Mouse (Mus musculus): ENCODE measurements at regions not wholly inside any gene's neighbourhood (a gene's known extent, or its start where the extent isn't known, plus 50 kb on each side); places are given as distances from the start of the nearest gene placed in this dataset.

GRCm38 (mm10) chr2:159866981-159867380, 467.0 kb downstream of the Gm826 start:
- no peak for DNase-seq
- intact Hi-C loops (cut with DNase I) = no loop called here
- no peak overlapping the region for H3K4me3 ChIP-seq
- no peak for TF ChIP-seq CTCF (IDR thresholded peaks at IDR 0.05)
- TF ChIP-seq POLR2A (IDR thresholded peaks at IDR 0.05; ENCODE audit: insufficient read depth, low read depth, low read length) = no peak
- TF ChIP-seq EP300 (IDR thresholded peaks at IDR 0.05; ENCODE audit: insufficient read depth, low read depth, low read length) = no peak
- no peak overlapping the region for H3K27ac ChIP-seq
- H3K36me3 ChIP-seq (ENCODE audit: control insufficient read depth, insufficient read depth, low read length) = no peaks in the 10 kb centered on the region
- H3K79me2 ChIP-seq (replicated peaks; ENCODE audit: control insufficient read depth, insufficient read depth, low read length) = no peaks in the 10 kb centered on the region
- H3K27me3 ChIP-seq (ENCODE audit: control insufficient read depth, insufficient read depth, low read length) = no peaks in the 10 kb centered on the region
- no peak overlapping the region for H3K9ac ChIP-seq (ENCODE audit: low read depth, low read length)
- 54% methylated on average over 2 of the region's 2 CpGs for WGBS
- H3K4me1 ChIP-seq (ENCODE audit: control insufficient read depth, insufficient read depth, low read length) = no peaks in the 10 kb centered on the region

DNA sequence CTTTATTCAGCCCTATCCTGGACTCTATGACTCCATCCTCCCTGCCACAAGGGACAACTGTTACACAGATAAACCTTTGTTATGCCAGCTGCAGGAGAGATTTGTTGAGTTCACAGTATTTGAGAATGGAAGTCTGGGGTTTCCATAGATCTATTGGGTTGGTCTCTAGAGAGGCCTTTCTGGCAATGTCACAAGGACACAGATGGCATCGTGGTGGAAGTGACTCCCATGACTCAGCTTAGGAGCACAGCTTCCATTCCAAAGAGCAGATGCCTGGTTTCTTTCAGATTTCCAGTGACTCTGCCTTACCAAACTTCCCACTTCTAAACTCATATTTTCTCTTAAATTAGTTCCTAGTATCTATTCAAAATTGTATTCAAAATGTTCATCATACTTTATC, 467.6 kb downstream of the Gm826 start:
- Histone ChIP-seq H3K27me3 (ENCODE audit: control insufficient read depth, insufficient read depth, low read length) (no peaks in the 10 kb centered on the region), H3K27ac (no peak overlapping the region), H3K9ac (ENCODE audit: low read depth, low read length) (no peak overlapping the region), H3K79me2 (replicated peaks; ENCODE audit: control insufficient read depth, insufficient read depth, low read length) (no peaks in the 10 kb centered on the region), H3K36me3 (ENCODE audit: control insufficient read depth, insufficient read depth, low read length) (no peaks in the 10 kb centered on the region), H3K4me1 (ENCODE audit: control insufficient read depth, insufficient read depth, low read length) (no peaks in the 10 kb centered on the region), H3K4me3 (no peak overlapping the region)
- no peak for DNase-seq
- 42% methylated on average over 1 of the region's 1 CpGs for WGBS
- TF ChIP-seq POLR2A (IDR thresholded peaks at IDR 0.05; ENCODE audit: insufficient read depth, low read depth, low read length) (no peak), EP300 (IDR thresholded peaks at IDR 0.05; ENCODE audit: insufficient read depth, low read depth, low read length) (no peak), CTCF (IDR thresholded peaks at IDR 0.05) (no peak)
- intact Hi-C loops (cut with DNase I) = no loop called here

DNA sequence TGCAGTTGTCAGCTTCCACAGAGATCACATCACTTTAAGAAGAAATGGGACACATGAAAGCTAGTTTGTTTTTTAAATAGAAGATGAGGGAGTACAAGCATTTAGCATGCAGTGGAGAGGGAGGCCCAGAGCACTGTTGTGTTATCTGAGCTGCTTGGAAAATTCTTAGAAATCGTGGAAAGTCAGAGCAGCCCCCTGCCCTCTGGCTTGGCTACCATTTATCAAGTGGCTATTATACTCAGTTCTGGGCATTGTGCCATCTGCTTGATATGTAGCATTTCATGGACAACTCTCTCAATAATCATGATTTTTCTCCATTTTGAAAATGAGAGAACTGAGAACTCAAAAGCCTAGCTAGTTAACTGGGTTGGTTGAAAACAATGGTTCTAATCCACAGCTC, 470.8 kb downstream of the Gm826 start:
- Histone ChIP-seq H3K27ac (no peak overlapping the region), H3K79me2 (replicated peaks; ENCODE audit: control insufficient read depth, insufficient read depth, low read length) (no peaks in the 10 kb centered on the region), H3K27me3 (ENCODE audit: control insufficient read depth, insufficient read depth, low read length) (no peaks in the 10 kb centered on the region), H3K4me3 (no peak overlapping the region), H3K36me3 (ENCODE audit: control insufficient read depth, insufficient read depth, low read length) (no peaks in the 10 kb centered on the region), H3K4me1 (ENCODE audit: control insufficient read depth, insufficient read depth, low read length) (no peaks in the 10 kb centered on the region), H3K9ac (ENCODE audit: low read depth, low read length) (no peak overlapping the region)
- WGBS = 15% methylated on average over 1 of the region's 1 CpGs
- intact Hi-C loops (cut with DNase I) = no loop called here
- no peak for DNase-seq
- TF ChIP-seq EP300 (IDR thresholded peaks at IDR 0.05; ENCODE audit: insufficient read depth, low read depth, low read length) = no peak
- no peak for TF ChIP-seq CTCF (IDR thresholded peaks at IDR 0.05)
- no peak for TF ChIP-seq POLR2A (IDR thresholded peaks at IDR 0.05; ENCODE audit: insufficient read depth, low read depth, low read length)

DNA sequence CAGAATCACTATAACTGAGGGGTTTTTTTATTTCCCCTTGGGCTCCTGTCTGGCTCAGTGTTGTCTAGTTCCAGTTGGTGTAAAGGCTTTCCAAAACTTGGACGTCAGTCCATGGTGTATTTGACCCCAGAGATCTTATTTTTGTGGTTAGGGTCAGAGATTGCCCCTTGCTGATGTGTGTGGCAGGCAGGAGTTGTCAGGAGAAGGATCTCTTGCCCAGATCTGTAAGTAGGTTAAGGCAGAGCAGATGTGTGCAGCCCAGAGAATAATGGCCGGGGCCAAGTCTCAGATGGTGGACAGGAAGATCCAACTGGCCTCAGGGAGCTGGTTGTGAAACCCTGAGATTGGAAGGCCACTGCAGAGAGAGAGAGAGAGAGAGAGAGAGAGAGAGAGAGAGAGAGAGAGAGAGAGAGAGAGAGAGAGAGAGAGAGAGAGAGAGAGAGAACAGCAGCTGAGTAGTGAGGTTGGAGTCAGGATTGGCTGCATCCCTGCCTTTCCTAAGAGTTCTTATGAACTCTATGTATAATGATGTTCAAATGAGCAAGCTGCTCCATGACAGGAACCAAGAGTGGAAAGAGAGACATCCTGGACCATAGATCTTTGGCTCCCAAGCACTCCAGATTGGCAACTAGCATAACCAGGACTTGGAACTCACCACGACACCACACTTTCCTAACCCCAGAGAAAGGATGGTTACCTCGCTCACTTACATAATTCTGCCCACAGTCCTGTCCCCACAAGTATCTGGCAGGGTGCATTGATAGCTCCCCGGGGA, 479.9 kb downstream of the Gm826 start:
- intact Hi-C loops (cut with DNase I) = no loop called here
- no peak overlapping the region for H3K9ac ChIP-seq (ENCODE audit: low read depth, low read length)
- H3K4me1 ChIP-seq (ENCODE audit: control insufficient read depth, insufficient read depth, low read length) = no peaks in the 10 kb centered on the region; the same call in none of the 2 replicates
- 64% methylated on average over 5 of the region's 5 CpGs for WGBS
- no peak overlapping the region for H3K4me3 ChIP-seq
- no peak for TF ChIP-seq CTCF (IDR thresholded peaks at IDR 0.05)
- TF ChIP-seq EP300 (IDR thresholded peaks at IDR 0.05; ENCODE audit: insufficient read depth, low read depth, low read length) = no peak
- TF ChIP-seq POLR2A (IDR thresholded peaks at IDR 0.05; ENCODE audit: insufficient read depth, low read depth, low read length) = no peak
- DNase-seq = peak; percentile 52 to 71
- no peaks in the 10 kb centered on the region for H3K79me2 ChIP-seq (replicated peaks; ENCODE audit: control insufficient read depth, insufficient read depth, low read length)
- no peaks in the 10 kb centered on the region for H3K27me3 ChIP-seq (ENCODE audit: control insufficient read depth, insufficient read depth, low read length)
- H3K27ac ChIP-seq = no peak overlapping the region
- no peaks in the 10 kb centered on the region for H3K36me3 ChIP-seq (ENCODE audit: control insufficient read depth, insufficient read depth, low read length)

GRCm38 (mm10) chr2:159852959-159853358, 481.0 kb downstream of the Gm826 start:
- no peaks in the 10 kb centered on the region; the same call in none of the 2 replicates for H3K4me1 ChIP-seq (ENCODE audit: control insufficient read depth, insufficient read depth, low read length)
- DNase-seq = peak; percentile 7 to 20
- no peak overlapping the region for H3K4me3 ChIP-seq
- 80% methylated on average over 4 of the region's 4 CpGs for WGBS
- TF ChIP-seq POLR2A (IDR thresholded peaks at IDR 0.05; ENCODE audit: insufficient read depth, low read depth, low read length) (no peak), CTCF (IDR thresholded peaks at IDR 0.05) (no peak)
- no peaks in the 10 kb centered on the region for H3K27me3 ChIP-seq (ENCODE audit: control insufficient read depth, insufficient read depth, low read length)
- H3K36me3 ChIP-seq (ENCODE audit: control insufficient read depth, insufficient read depth, low read length) = no peaks in the 10 kb centered on the region
- H3K79me2 ChIP-seq (replicated peaks; ENCODE audit: control insufficient read depth, insufficient read depth, low read length) = no peaks in the 10 kb centered on the region
- no peak overlapping the region for H3K9ac ChIP-seq (ENCODE audit: low read depth, low read length)
- no peak overlapping the region for H3K27ac ChIP-seq
- intact Hi-C loops (cut with DNase I) = no loop called here

- Histone ChIP-seq H3K79me2 (replicated peaks; ENCODE audit: control insufficient read depth, insufficient read depth, low read length) (no peaks in the 10 kb centered on the region), H3K27ac (no peak overlapping the region), H3K4me3 (no peak overlapping the region), H3K4me1 (ENCODE audit: control insufficient read depth, insufficient read depth, low read length) (no peaks in the 10 kb centered on the region; the same call in 1 of the 2 replicates), H3K27me3 (ENCODE audit: control insufficient read depth, insufficient read depth, low read length) (no peaks in the 10 kb centered on the region), H3K36me3 (ENCODE audit: control insufficient read depth, insufficient read depth, low read length) (no peaks in the 10 kb centered on the region), H3K9ac (ENCODE audit: low read depth, low read length) (no peak overlapping the region)
- intact Hi-C loops (cut with DNase I) = no loop called here
- no peak for DNase-seq
- no peak for TF ChIP-seq CTCF (IDR thresholded peaks at IDR 0.05)
- TF ChIP-seq POLR2A (IDR thresholded peaks at IDR 0.05; ENCODE audit: insufficient read depth, low read depth, low read length) = no peak
- no peak for TF ChIP-seq EP300 (IDR thresholded peaks at IDR 0.05; ENCODE audit: insufficient read depth, low read depth, low read length)
- WGBS = 64% methylated on average over 7 of the region's 7 CpGs
These were observed 501.4 kb downstream of the Gm826 start for GRCm38 (mm10) chr2:159832488-159833113.

Measured in heart, adult 2 months (tissue).